Mouse (Mus musculus) myocyte (in vitro differentiated cells): ENCODE measurements at regions not wholly inside any gene's neighbourhood (a gene's known extent, or its start where the extent isn't known, plus 50 kb on each side); places are given as distances from the start of the nearest gene placed in this dataset.

ENCODE experiments used
- CEBPB ChIP-seq: IDR thresholded peaks from 2 replicates; pipeline ENCODE4 v1.6.1; 2011; ENCODE audit warnings: mild to moderate bottlenecking, moderate library complexity; ENCODE audit not compliant: poor library complexity, insufficient read depth, severe bottlenecking
- MYOD1 ChIP-seq, 3 experiments: IDR thresholded peaks; one replicate each; pipeline ENCODE4 v1.6.1; 2011; ENCODE audit warnings: control low read depth in 2 of 3, low read depth in 2 of 3, mild to moderate bottlenecking in 2 of 3, moderate library complexity in 1 of 3; ENCODE audit not compliant: insufficient read length in 2 of 3, control insufficient read depth in 1 of 3
- MYOG ChIP-seq, 3 experiments: IDR thresholded peaks; one replicate each; pipeline ENCODE4 v1.6.1; 2011; ENCODE audit warnings: control low read depth in 2 of 3, low read depth in 2 of 3, mild to moderate bottlenecking in 2 of 3; ENCODE audit not compliant: insufficient read length in 2 of 3, control insufficient read depth in 1 of 3, insufficient read depth in 1 of 3
- POLR2A ChIP-seq: IDR thresholded peaks from one replicate; pipeline ENCODE4 v1.6.1; 2011; ENCODE audit warnings: low read depth, mild to moderate bottlenecking, control low read depth, moderate library complexity; ENCODE audit not compliant: insufficient read length

DNA sequence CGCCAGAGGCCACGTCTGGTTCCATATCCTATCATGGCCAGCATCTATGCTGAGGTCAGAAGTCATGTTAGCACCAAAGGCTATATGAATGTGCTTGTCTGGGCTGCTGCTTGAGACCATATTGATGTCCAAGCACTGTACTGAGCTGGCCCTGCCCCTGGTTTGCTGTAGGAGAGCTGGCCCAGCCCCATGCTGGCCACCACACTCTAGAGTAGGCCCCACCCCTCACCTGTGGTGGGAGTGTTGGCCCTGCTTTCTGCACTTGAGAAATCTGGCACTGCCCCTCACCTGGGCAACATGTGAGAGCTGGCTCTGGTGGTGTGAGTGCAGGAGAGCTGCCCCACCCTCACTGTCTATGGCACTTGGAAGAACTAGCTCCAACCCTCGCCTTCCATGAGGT is 210.0 kb downstream of the Lmo4 start:
- no peak for TF ChIP-seq MYOD1 (IDR thresholded peaks at IDR 0.05; ENCODE audit: control insufficient read depth in 1 of 3, insufficient read length in 2 of 3, low read depth in 2 of 3)
- no peak for TF ChIP-seq POLR2A
- no peak for TF ChIP-seq CEBPB
- no peak for TF ChIP-seq MYOG (IDR thresholded peaks at IDR 0.05; ENCODE audit: control insufficient read depth in 1 of 3, insufficient read depth in 1 of 3, insufficient read length in 2 of 3, low read depth in 2 of 3)
